Mouse (Mus musculus): ENCODE results near the gene Slc13a1. TPM values are rescaled to one million over a fixed set of nuclear protein-coding genes. Genes with fewer than 3 reads are reported as not detected.

The Slc13a1 gene
- polyA plus RNA-seq, 1 experiment from 2014 or later, result 0.19 TPM

DNA sequence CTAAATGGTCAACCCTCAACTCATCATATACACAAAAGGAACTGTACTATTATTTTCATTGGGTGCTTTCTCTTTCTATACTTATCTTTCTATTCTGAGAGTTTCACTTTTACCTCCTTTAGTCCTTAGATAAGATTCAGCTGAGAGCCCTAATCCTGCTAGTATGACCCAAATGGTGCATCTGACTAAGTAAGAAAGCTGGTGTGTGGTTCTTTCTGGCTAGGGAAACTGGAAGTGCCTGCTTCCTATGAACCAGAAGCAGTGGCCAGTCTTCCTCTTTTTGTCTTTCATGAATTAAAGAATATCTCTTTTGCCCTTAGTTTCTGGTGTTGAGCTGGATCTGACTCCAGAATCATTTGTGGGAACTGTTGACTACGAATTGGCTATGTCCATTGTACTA is 8.1 kb downstream of the Slc13a1 start:
- Histone ChIP-seq H3K36me3 (no peaks in the 10 kb centered on the region), H3K4me3 (no peak overlapping the region), H3K27ac (replicated peaks) (no peak overlapping the region), H3K27me3 (no peaks in the 10 kb centered on the region), H3K4me1 (no peaks in the 10 kb centered on the region), H3K4me2 (replicated peaks) (no peak overlapping the region), H3K9me3 (no peaks in the 10 kb centered on the region), H3K9ac (replicated peaks) (no peak overlapping the region)
- ATAC-seq (ENCODE audit: low FRiP score, low read depth), result no peak
- 74% methylated on average over 1 of the region's 1 CpGs for WGBS

DNA sequence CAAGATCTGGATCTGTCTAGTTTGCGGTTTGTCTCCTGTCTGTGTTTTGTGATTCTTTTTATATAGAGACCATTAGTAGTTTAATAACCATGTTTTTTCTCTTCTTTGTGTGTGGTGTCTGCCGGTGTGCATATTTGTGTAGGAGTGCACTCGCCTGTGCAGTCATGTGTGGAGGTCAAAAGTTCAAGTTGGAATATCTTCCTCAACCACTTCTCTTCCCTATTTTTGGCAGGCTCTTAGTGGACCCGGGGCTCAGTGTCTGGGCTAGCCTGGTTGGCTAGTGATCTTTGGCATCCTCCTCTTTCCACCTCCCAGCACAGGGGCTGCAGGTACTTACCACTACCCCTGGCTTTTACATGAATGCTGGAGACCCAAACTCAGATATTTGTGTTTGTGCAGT is 13.0 kb downstream of the Slc13a1 start:
- H3K9ac ChIP-seq (replicated peaks), result no peak overlapping the region
- H3K9me3 ChIP-seq, result no peaks in the 10 kb centered on the region
- no peaks in the 10 kb centered on the region for H3K4me1 ChIP-seq
- no peaks in the 10 kb centered on the region for H3K27me3 ChIP-seq
- no peak overlapping the region for H3K27ac ChIP-seq (replicated peaks)
- 74% methylated on average over 4 of the region's 4 CpGs for WGBS
- no peak overlapping the region for H3K4me3 ChIP-seq
- no peaks in the 10 kb centered on the region for H3K36me3 ChIP-seq
- no peak overlapping the region for H3K4me2 ChIP-seq (replicated peaks)
- ATAC-seq (ENCODE audit: low FRiP score, low read depth), result no peak

DNA sequence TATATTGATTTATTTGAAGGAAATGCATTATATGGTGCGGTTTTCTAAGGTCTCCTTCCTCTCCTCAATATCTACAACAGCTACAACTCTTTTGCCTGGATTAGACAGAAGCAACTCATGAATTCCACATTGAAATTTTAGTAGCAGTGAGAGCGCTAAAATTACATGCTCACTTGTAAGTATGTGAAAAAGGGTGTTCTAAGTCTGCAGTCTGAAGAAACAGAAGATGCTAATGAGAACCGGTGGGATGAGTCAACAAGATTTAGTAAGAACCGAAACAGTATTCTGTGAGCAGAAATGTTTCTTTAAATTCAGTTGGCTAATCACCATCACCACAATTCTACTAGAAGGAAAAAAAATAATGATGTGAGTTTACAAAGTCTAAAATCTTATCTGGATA is 34.9 kb downstream of the Slc13a1 start:
- H3K27ac ChIP-seq (replicated peaks), result no peak overlapping the region
- no peak overlapping the region for H3K9ac ChIP-seq (replicated peaks)
- H3K4me3 ChIP-seq, result no peak overlapping the region
- H3K27me3 ChIP-seq, result no peaks in the 10 kb centered on the region
- H3K4me1 ChIP-seq, result no peaks in the 10 kb centered on the region
- H3K9me3 ChIP-seq, result no peaks in the 10 kb centered on the region
- 90% methylated on average over 4 of the region's 4 CpGs for WGBS
- H3K4me2 ChIP-seq (replicated peaks), result no peak overlapping the region
- ATAC-seq (ENCODE audit: low FRiP score, low read depth), result no peak
- H3K36me3 ChIP-seq, result no peaks in the 10 kb centered on the region

DNA sequence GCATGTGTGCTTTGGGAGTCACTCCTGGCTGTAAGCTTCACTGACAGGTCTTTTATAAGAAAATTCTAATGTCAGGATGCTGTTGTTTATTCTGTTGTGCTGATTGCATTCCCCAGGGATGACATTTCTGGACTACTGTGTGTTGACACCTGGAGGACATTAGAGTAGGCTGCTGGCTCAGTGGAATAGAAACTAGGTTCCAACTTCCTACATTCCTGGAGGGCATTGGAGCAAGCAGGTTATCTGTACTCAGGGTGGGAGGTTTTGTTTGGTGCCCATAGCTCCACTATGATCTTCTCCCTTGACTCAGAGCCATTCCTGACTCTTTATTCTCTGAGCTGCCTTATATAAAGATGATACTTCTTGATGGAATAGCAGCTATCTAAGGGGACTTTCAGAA is 45.3 kb downstream of the Slc13a1 start:
- no peaks in the 10 kb centered on the region for H3K9me3 ChIP-seq
- H3K4me2 ChIP-seq (replicated peaks), result no peak overlapping the region
- H3K4me3 ChIP-seq, result no peak overlapping the region
- no peaks in the 10 kb centered on the region for H3K36me3 ChIP-seq
- H3K27ac ChIP-seq (replicated peaks), result no peak overlapping the region
- no peaks in the 10 kb centered on the region for H3K4me1 ChIP-seq
- H3K9ac ChIP-seq (replicated peaks), result no peak overlapping the region
- no peaks in the 10 kb centered on the region for H3K27me3 ChIP-seq
- ATAC-seq (ENCODE audit: low FRiP score, low read depth), result no peak

DNA sequence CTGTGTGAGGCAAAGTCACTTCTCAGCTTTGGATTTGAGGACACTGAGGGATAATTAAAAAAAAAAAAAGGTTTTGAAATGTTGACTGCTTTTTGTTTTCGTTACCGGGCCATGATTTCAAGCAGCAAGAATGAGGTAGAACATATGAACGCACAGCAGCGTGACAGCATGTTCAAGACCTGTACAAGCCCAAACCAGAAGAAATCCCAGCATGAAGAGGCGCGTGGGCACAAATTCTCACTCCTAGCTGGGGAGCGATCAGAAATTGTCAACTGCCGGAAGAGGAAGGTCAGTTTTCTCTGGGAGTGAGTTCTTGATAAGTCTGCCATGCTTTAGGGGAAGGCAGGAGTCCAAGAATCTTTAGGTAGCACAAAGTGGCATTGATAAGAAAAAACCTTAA is 56.3 kb downstream of the Slc13a1 start:
- no peaks in the 10 kb centered on the region for H3K27me3 ChIP-seq
- ATAC-seq (ENCODE audit: low FRiP score, low read depth), result no peak
- 94% methylated on average over 8 of the region's 8 CpGs for WGBS

DNA sequence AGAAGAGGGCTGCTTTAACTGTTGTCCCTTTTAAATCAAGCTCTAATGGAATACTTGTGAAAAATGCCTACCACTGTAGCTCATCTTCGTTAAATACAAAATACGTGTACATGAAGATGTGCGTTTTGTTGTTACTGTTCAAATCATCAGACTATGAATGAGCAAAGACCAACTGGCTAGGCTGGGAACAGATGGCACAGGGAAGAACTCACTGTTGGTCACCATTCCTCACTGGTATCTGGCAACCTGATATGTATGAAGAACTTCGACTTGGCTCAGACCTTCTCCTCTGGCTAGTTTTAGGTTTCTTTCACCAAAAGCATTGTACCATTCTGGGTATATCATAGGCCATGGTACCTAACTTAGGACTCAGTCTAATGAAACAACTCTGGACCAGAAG is 59.4 kb downstream of the Slc13a1 start:
- Histone ChIP-seq H3K27me3 (no peaks in the 10 kb centered on the region), H3K4me1 (peaks cover 8% of the 10 kb centered on the region), H3K9ac (replicated peaks) (no peak overlapping the region), H3K9me3 (no peaks in the 10 kb centered on the region), H3K27ac (replicated peaks) (no peak overlapping the region), H3K4me3 (no peak overlapping the region), H3K4me2 (replicated peaks) (no peak overlapping the region), H3K36me3 (no peaks in the 10 kb centered on the region)
- WGBS, result 93% methylated on average over 4 of the region's 4 CpGs
- ATAC-seq (ENCODE audit: low FRiP score, low read depth), result no peak

More for the DNA sequence above, 56.3 kb downstream of the Slc13a1 start:
- no peak overlapping the region for H3K4me3 ChIP-seq
- no peak overlapping the region for H3K9ac ChIP-seq (replicated peaks)
- no peaks in the 10 kb centered on the region for H3K9me3 ChIP-seq
- no peak overlapping the region for H3K27ac ChIP-seq (replicated peaks)
- no peaks in the 10 kb centered on the region for H3K4me1 ChIP-seq
- no peak overlapping the region for H3K4me2 ChIP-seq (replicated peaks)
- H3K36me3 ChIP-seq, result no peaks in the 10 kb centered on the region

DNA sequence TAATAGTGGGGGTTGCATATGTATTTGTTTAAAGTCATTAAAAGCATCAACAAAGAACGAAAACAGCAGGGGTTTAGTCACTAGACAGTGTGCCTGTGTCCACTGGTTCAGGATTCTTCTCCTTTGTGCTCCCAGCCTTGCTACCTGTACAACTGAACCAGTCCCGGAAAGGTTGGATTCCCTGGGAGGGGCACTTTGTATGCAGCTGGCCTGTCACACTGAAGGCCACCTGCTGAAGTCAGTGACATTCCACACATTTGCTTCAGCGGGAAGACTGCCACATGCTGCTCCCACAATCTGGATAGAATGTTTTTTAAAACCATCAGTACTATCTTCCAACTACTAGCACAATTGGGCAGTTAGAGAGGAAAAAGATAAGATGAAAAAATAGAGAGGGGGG is 61.7 kb downstream of the Slc13a1 start:
- no peaks in the 10 kb centered on the region for H3K27me3 ChIP-seq
- no peaks in the 10 kb centered on the region for H3K9me3 ChIP-seq
- peak; percentile 58 for ATAC-seq (ENCODE audit: low FRiP score, low read depth)
- no peak overlapping the region for H3K4me3 ChIP-seq
- peaks cover 8% of the 10 kb centered on the region for H3K4me1 ChIP-seq
- no peak overlapping the region for H3K4me2 ChIP-seq (replicated peaks)
- H3K27ac ChIP-seq (replicated peaks), result no peak overlapping the region
- WGBS, result 38% methylated on average over 3 of the region's 3 CpGs
- no peaks in the 10 kb centered on the region for H3K36me3 ChIP-seq
- no peak overlapping the region for H3K9ac ChIP-seq (replicated peaks)

DNA sequence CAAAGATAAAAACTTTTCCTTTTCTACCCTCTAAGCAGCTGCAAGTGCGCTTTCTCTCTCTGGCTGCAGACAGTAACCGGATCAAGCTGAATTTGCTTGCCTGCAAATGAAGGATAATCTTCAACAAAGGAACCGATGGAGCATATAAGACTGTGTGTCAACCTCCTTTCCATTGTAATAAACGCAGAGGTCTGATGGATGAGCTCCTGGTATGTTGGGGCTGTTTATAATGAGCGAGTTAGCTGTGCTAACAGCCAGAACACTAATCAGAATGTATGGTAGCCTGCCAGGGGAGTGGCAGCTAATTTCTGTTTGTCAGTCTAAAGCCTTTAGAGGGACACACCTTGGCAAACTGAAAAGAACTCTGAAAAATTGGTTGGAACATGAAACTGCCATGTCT is 62.2 kb downstream of the Slc13a1 start:
- 12% methylated on average over 5 of the region's 5 CpGs for whole genome bisulfite sequencing
- Histone ChIP-seq H3K9me3 (no peaks in the 10 kb centered on the region), H3K27me3 (no peaks in the 10 kb centered on the region)

DNA sequence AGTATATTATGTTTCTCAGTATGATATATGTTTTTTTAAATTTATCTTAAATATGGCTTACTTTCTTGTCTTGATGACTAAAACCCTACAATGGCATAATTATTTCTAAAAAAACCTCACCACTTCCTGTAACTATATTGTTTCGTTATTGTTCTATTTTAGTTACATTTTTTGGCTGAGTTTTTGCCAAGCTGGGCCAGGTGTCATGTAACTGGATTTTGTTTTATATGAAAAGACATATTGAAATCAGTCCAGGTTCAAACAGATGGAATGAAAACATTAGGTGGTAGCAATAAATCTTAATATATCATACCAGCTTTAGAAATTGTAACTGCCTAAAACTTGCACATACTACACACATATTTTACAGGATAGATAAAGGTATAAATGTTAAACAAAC is 66.6 kb downstream of the Slc13a1 start:
- no peak for ATAC-seq (ENCODE audit: low FRiP score, low read depth)
- Histone ChIP-seq H3K36me3 (no peaks in the 10 kb centered on the region), H3K4me2 (replicated peaks) (no peak overlapping the region), H3K27ac (replicated peaks) (no peak overlapping the region), H3K9ac (replicated peaks) (no peak overlapping the region), H3K27me3 (no peaks in the 10 kb centered on the region), H3K9me3 (no peaks in the 10 kb centered on the region), H3K4me1 (peaks cover 8% of the 10 kb centered on the region), H3K4me3 (no peak overlapping the region)
- WGBS, result 93% methylated on average over 1 of the region's 1 CpGs

More for the DNA sequence above, 62.2 kb downstream of the Slc13a1 start:
- peaks cover 8% of the 10 kb centered on the region for H3K4me1 ChIP-seq
- H3K36me3 ChIP-seq, result no peaks in the 10 kb centered on the region
- no peak overlapping the region for H3K9ac ChIP-seq (replicated peaks)
- peak; percentile 76 for ATAC-seq (ENCODE audit: low FRiP score, low read depth)
- H3K4me3 ChIP-seq, result no peak overlapping the region
- H3K4me2 ChIP-seq (replicated peaks), result no peak overlapping the region
- no peak overlapping the region for H3K27ac ChIP-seq (replicated peaks)

DNA sequence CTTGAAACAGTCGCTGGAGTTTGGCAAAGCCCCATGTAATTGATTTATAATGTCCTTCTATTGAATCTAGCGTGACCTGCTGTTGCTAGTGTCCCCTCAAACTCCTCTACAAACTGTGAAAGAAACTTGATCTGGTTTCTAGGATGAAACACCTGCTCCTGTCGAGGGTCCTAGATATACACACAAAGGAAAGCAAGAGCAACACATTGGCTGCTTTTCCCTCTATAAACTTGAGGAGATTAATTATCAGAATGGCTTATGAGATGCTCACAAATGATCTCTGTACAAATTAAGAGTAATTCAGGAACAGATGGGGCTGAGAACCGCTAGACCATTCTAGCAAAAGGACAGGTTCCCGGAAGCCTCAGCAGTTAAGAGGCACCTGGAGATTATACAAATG is 67.2 kb downstream of the Slc13a1 start:
- peaks cover 2% of the 10 kb centered on the region; the same call in 1 of the 2 replicates for H3K4me1 ChIP-seq
- H3K27me3 ChIP-seq, result no peaks in the 10 kb centered on the region
- no peaks in the 10 kb centered on the region for H3K36me3 ChIP-seq
- 48% methylated on average over 5 of the region's 5 CpGs for WGBS
- peak; percentile 48; the same call in 1 of the 2 replicates for ATAC-seq (ENCODE audit: low FRiP score, low read depth)
- no peak overlapping the region for H3K4me3 ChIP-seq
- H3K9me3 ChIP-seq, result no peaks in the 10 kb centered on the region
- H3K27ac ChIP-seq (replicated peaks), result no peak overlapping the region
- no peak overlapping the region for H3K9ac ChIP-seq (replicated peaks)
- no peak overlapping the region for H3K4me2 ChIP-seq (replicated peaks)

DNA sequence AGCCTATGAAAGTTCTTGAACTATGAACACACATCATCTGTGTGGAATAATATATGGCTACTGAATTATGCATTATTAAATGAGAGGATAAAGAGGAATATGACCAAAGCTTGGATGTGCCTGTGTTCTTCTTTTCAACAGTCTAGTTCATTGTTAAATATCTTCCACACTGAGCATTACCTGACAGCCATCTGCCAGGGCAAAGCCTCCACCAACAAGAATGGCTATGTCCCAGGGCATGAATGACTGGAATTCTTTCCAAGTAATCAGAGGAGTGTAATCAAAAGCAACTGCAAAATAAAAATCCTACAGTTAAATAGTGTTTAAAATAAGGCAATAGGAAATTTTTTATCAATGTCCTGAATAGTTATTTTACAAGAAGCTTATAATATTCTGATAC is 70.5 kb downstream of the Slc13a1 start:
- no peak for ATAC-seq (ENCODE audit: low FRiP score, low read depth)
- H3K9me3 ChIP-seq, result no peaks in the 10 kb centered on the region

DNA sequence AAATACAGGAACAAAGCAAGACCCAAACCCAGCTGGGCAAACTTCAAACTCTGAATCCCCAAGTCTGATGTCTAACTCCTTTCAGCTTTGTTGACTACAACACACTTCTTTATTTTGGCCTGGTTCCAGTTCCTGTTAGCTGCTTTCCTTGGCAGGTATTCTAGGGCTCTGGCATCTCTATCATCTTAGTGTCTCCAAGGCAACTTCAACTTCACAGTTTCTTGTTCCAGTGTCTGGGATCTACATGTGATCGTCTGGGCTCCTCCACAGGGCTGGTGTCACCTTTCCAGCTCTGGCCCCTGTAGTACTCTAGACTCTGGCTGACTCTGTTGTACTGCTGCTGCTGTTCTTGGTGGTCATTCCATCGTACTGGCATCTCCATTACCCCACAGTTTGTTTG is 91.8 kb downstream of the Slc13a1 start:
- Histone ChIP-seq H3K4me1 (no peaks in the 10 kb centered on the region), H3K4me3 (no peak overlapping the region), H3K27me3 (no peaks in the 10 kb centered on the region), H3K36me3 (no peaks in the 10 kb centered on the region), H3K9ac (replicated peaks) (no peak overlapping the region), H3K27ac (replicated peaks) (no peak overlapping the region), H3K4me2 (replicated peaks) (no peak overlapping the region), H3K9me3 (no peaks in the 10 kb centered on the region)
- ATAC-seq (ENCODE audit: low FRiP score, low read depth), result no peak
- WGBS, result 79% methylated on average over 2 of the region's 2 CpGs

More for the DNA sequence above, 70.5 kb downstream of the Slc13a1 start:
- Histone ChIP-seq H3K4me1 (no peaks in the 10 kb centered on the region), H3K36me3 (no peaks in the 10 kb centered on the region), H3K27me3 (no peaks in the 10 kb centered on the region), H3K4me3 (no peak overlapping the region), H3K4me2 (replicated peaks) (no peak overlapping the region), H3K9ac (replicated peaks) (no peak overlapping the region), H3K27ac (replicated peaks) (no peak overlapping the region)

DNA sequence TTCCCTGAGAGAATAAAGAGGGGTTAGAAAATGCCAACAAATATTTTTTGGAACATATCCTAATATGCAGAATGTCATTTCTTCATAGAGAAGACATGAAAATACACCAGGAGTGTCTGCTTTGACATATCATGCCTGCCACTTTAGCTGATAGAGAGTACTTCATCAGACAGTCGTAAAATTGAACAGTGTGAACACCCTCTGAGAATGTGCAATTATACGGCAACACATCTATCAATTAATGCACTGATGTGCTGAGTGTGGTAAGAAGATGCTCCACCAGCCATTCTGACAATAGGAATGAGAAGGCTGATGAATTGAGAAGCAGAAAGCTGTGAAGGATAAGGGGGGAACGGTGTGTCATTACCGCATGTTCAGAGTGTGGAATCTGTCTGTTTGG is 95.1 kb downstream of the Slc13a1 start:
- Histone ChIP-seq H3K9ac (replicated peaks) (no peak overlapping the region), H3K27me3 (no peaks in the 10 kb centered on the region), H3K4me2 (replicated peaks) (no peak overlapping the region), H3K4me3 (no peak overlapping the region), H3K36me3 (no peaks in the 10 kb centered on the region), H3K4me1 (no peaks in the 10 kb centered on the region), H3K27ac (replicated peaks) (no peak overlapping the region), H3K9me3 (no peaks in the 10 kb centered on the region)
- ATAC-seq (ENCODE audit: low FRiP score, low read depth), result no peak
- 80% methylated on average over 4 of the region's 4 CpGs for WGBS

All from midbrain, embryonic 12.5 days (tissue).